Mouse (Mus musculus): ENCODE measurements around the gene Nol3. TPM values are rescaled to one million over a fixed set of nuclear protein-coding genes. Genes with fewer than 3 reads are reported as not detected.
A peak's percentile ranks its signal among the peaks of the same experiment; 100 is the strongest.

Nol3 gene
- polyA plus RNA-seq, 1 experiment from 2014 or later: 1.4 TPM

DNA sequence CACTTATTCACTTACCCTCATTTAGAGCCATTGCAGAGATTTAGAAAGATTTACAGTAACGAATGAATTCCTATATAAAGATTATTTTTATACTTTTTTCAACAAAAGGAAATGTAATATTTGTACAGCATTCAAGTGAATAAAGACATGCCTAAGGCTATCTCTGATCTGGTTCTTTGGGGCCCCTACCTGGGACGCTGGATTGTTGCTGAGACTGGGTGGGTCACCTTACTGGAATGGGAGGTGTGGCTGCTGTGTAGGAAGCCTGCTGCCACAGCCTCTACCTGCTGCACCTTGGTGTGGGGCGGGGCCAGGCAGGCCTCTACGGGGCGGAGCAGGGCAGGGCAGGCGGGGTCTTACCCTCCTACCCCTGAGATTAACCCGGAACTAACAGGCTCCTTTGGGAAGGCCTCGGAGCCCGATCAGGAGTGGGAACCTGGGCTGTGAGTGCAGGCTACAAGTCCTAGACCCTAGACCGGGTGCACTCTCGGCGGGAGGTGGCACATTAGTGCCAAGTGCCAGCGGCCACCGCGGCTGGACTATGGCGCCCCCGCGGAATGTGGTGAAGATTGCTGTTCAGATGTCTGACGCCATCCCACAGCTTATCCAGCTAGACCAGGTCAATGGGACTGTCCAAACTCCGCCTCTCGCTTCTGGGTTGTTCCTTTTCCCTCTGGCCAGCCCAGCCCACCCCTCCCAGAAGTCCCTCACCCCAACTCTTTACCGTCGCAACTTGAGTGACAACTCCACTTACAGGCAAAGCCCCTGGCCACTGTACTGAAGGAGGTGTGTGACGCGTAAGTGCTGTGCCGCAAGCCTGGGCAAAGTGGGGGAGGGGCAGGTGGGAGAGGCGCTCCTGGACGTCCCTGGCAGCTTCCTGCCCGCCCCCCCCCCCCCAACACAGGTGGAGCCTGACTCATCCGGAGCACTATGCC lies 29.5 kb downstream of the Nol3 start, which contains the start of gene Elmo3:
Elmo3 (plus strand) TSS at position 391 of the 935 bp plus-strand sequence.
- Histone ChIP-seq H3K9me3 (no peaks in the 10 kb centered on the region), H3K27ac (peak within 1 kb of the TSS; percentile 89), H3K4me2 (peak within 1 kb of the TSS; percentile 74), H3K9ac (peak within 1 kb of the TSS; percentile 10; the same call in 1 of the 2 replicates), H3K36me3 (peaks cover 31% of the 10 kb centered on the region), H3K4me1 (peaks cover 17% of the 10 kb centered on the region), H3K4me3 (replicated peaks) (peak within 1 kb of the TSS; percentile 43), H3K27me3 (replicated peaks) (no peaks in the 10 kb centered on the region)
- 5% methylated on average over 29 of the region's 30 CpGs for WGBS
- ATAC-seq (ENCODE audit: insufficient read depth, low FRiP score, low read depth): peak; percentile 93

DNA sequence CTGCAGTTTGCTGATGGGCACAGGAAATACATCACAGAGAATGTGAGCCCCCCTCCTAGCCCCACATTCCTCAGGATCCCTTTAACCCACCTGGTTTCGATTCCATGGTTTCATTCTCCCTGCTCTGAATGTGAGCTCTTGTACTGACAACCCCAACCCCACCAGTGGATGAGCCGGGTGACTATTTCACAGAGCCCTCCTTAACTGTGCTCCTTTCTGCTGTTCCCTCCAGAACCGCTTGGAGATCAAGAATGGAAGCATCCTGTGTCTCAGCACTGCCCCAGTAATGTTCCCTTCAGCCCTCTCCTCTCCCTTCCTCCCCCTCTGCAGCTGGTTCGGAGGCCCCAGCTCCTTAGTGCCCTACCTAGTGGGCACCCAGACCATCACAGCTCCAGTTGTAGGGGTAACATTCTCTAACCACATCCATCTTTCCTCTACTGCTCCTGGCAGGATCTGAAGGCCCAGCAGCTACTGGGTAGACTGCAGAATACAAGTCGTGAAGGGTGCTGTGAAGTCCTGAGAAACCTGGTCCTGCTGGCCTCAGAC lies 30.3 kb downstream of the Nol3 start:
- H3K4me3 ChIP-seq (replicated peaks): peak overlapping the region; percentile 43
- peaks cover 17% of the 10 kb centered on the region for H3K4me1 ChIP-seq
- WGBS: 35% methylated on average over 5 of the region's 5 CpGs
- no peak for ATAC-seq (ENCODE audit: insufficient read depth, low FRiP score, low read depth)
- no peaks in the 10 kb centered on the region for H3K27me3 ChIP-seq (replicated peaks)
- peaks cover 25% of the 10 kb centered on the region for H3K36me3 ChIP-seq
- no peaks in the 10 kb centered on the region for H3K9me3 ChIP-seq
- peak overlapping the region; percentile 89; the same call in 1 of the 2 replicates for H3K27ac ChIP-seq
- H3K9ac ChIP-seq: no peak overlapping the region
- H3K4me2 ChIP-seq: peak overlapping the region; percentile 74

GRCm38 (mm10) chr8:105307670-105308069 lies 31.7 kb downstream of the Nol3 start:
- no peak overlapping the region for H3K4me3 ChIP-seq (replicated peaks)
- H3K4me1 ChIP-seq: peaks cover 17% of the 10 kb centered on the region
- 94% methylated on average over 13 of the region's 13 CpGs for WGBS
- H3K9ac ChIP-seq: no peak overlapping the region
- no peak for ATAC-seq (ENCODE audit: insufficient read depth, low FRiP score, low read depth)
- H3K27ac ChIP-seq: no peak overlapping the region
- H3K9me3 ChIP-seq: no peaks in the 10 kb centered on the region
- no peak overlapping the region for H3K4me2 ChIP-seq
- H3K27me3 ChIP-seq (replicated peaks): no peaks in the 10 kb centered on the region
- H3K36me3 ChIP-seq: peaks cover 32% of the 10 kb centered on the region

DNA sequence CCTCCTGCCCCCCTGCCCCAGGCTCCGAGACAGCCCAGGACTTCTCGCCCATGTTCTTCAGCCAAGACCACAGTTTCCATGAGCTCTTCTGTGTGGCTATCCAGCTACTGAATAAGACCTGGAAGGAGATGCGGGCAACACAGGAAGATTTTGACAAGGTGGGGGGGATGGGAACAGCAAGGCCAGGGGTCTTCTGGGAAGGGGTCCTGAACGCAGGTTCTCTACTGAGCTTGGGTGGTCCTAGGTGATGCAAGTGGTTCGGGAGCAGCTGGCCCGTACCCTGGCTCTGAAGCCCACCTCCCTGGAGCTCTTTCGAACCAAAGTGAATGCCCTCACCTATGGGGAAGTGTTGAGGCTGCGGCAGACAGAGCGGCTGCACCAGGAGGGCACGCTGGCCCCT lies 32.5 kb downstream of the Nol3 start:
- H3K27ac ChIP-seq: no peak overlapping the region
- H3K9me3 ChIP-seq: no peaks in the 10 kb centered on the region
- H3K36me3 ChIP-seq: peaks cover 34% of the 10 kb centered on the region
- H3K4me2 ChIP-seq: no peak overlapping the region
- WGBS: 91% methylated on average over 10 of the region's 10 CpGs
- peaks cover 17% of the 10 kb centered on the region for H3K4me1 ChIP-seq
- ATAC-seq (ENCODE audit: insufficient read depth, low FRiP score, low read depth): no peak
- H3K4me3 ChIP-seq (replicated peaks): no peak overlapping the region
- no peak overlapping the region for H3K9ac ChIP-seq
- no peaks in the 10 kb centered on the region for H3K27me3 ChIP-seq (replicated peaks)

DNA sequence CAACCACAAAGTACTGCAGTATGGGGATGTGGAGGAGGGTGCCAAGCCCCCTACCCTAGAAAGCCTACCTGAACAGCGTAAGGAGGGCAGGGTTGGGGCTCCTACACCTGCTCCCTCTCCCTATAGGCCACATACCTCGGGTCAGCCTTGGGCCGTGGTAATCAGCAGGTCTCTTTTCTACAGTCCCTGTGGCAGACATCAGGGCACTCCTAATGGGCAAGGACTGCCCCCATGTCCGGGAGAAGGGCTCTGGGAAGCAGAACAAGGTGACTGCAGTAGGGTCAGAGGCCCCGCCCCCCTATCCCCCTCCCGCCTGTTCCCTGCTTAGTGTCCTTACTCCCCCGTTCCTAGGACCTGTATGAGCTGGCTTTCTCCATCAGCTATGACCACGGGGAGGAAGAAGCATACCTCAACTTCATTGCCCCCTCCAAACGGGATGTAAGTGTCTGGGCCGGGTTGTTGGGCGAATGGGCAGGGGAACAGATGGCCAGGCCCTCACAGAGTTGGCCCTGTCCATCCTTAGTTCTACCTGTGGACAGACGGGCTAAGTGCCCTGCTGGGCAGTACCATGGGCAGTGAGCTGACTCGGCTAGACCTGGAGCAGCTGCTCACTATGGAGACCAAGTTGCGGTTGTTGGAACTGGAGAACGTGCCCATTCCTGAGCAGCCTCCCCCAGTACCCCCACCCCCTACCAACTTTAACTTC lies 33.4 kb downstream of the Nol3 start:
- H3K4me3 ChIP-seq (replicated peaks): no peak overlapping the region
- peaks cover 14% of the 10 kb centered on the region for H3K4me1 ChIP-seq
- no peaks in the 10 kb centered on the region for H3K27me3 ChIP-seq (replicated peaks)
- H3K36me3 ChIP-seq: peaks cover 35% of the 10 kb centered on the region
- H3K9ac ChIP-seq: no peak overlapping the region
- no peak for ATAC-seq (ENCODE audit: insufficient read depth, low FRiP score, low read depth)
- no peak overlapping the region for H3K27ac ChIP-seq
- 83% methylated on average over 15 of the region's 15 CpGs for WGBS
- no peak overlapping the region for H3K4me2 ChIP-seq
- no peaks in the 10 kb centered on the region for H3K9me3 ChIP-seq

DNA sequence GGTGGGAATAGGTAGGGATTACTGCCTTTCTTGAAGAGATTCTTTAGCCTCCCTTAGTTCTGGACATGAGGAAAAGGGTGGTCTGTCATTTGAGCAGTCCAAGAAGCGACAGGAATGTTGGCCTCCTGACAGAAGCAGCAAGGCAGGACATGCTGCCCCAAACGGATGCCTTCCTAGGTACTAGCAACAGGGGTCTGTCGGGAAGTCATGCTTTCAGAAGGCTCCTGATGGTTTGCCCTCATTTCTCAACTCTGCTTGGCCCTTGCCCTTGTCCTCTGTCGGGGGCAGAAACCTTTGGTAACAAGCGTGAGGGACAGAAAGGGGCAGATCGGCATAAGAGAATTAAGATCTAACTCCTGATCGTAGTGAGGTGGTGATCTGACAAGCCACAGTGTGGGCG lies 34.2 kb downstream of the Nol3 start:
- no peak overlapping the region for H3K27ac ChIP-seq
- H3K27me3 ChIP-seq (replicated peaks): no peaks in the 10 kb centered on the region
- 83% methylated on average over 8 of the region's 8 CpGs for WGBS
- H3K4me2 ChIP-seq: no peak overlapping the region
- H3K36me3 ChIP-seq: peaks cover 41% of the 10 kb centered on the region
- no peaks in the 10 kb centered on the region for H3K9me3 ChIP-seq
- no peak for ATAC-seq (ENCODE audit: insufficient read depth, low FRiP score, low read depth)
- no peak overlapping the region for H3K9ac ChIP-seq
- peaks cover 7% of the 10 kb centered on the region; the same call in 1 of the 2 replicates for H3K4me1 ChIP-seq
- no peak overlapping the region for H3K4me3 ChIP-seq (replicated peaks)

GRCm38 (mm10) chr8:105311718-105312117 lies 35.8 kb downstream of the Nol3 start:
- no peak for ATAC-seq (ENCODE audit: insufficient read depth, low FRiP score, low read depth)
- Histone ChIP-seq H3K9ac (no peak overlapping the region), H3K27me3 (replicated peaks) (no peaks in the 10 kb centered on the region), H3K4me2 (no peak overlapping the region), H3K9me3 (no peaks in the 10 kb centered on the region), H3K27ac (no peak overlapping the region), H3K4me1 (no peaks in the 10 kb centered on the region), H3K36me3 (peaks cover 47% of the 10 kb centered on the region), H3K4me3 (replicated peaks) (no peak overlapping the region)
- WGBS: 80% methylated on average over 1 of the region's 1 CpGs

DNA sequence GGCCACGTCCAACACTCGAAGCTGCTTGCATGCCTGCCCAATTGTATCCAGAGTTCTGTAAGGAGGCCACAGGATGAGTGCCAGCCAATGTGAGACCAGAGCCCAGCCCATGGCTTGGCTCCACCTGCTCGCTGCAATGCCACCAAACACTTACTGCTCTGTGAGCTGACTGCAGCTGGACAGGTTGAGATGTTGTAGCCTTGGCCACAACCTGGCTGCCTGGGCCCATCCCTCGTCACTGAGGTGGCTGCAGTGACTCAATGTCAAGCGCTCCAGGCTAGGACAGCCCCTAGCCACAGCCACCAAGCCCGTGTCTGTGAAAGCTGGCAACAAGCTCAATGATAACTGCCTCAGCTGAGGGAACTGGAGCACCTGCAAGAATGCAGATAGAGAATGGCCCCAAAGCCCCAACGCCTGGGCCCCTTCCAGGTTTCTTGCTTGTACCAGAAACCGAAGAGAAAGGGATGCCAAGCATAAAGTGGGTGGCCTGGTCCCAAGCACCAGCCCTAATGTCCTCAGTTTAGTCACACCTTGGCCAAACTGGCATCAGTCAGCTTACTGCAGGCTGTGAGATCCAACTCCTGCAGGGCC lies 37.0 kb downstream of the Nol3 start:
- 84% methylated on average over 8 of the region's 8 CpGs for WGBS
- Histone ChIP-seq H3K36me3 (peaks cover 44% of the 10 kb centered on the region), H3K9me3 (no peaks in the 10 kb centered on the region), H3K4me1 (no peaks in the 10 kb centered on the region), H3K4me2 (no peak overlapping the region), H3K4me3 (replicated peaks) (no peak overlapping the region), H3K9ac (no peak overlapping the region), H3K27ac (no peak overlapping the region), H3K27me3 (replicated peaks) (no peaks in the 10 kb centered on the region)
- ATAC-seq (ENCODE audit: insufficient read depth, low FRiP score, low read depth): peak; percentile 27; the same call in 1 of the 2 replicates

DNA sequence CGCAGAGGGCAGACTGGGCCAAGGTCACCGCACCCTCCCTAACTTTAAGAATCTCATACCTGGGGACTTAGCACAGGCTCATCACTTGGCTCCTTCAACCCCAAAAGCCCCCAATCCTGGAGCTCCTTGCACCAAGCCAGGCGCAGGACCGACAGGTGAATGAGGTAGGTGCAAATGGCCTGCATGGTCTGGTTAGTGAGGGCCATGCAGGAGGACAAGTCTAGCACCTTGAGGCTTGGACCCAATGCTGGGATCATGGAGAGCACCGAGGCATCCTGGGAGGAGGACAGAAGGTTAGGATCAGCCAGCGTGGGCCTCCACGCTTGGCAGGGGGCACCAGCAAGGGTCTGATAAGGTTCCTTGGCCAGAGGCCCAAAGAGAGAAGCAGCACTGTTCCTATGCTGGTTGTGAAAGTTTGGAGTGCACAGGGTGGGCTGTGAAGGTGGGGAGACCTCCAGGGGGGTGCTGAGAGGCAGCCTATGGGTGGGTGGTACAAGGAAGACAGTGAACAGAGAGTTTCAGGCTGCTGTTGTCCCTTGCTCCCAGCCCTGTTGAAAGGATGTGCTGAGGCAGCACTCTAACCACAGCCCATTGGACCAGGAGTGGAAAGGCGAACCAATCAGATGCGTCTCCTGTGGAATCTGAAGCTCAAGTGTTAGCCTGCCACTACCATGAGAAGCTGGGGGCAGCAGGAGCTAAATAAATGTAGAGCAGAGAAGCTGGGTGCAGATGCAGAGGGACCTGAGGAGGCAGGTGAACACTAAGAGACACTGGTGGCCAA lies 37.9 kb downstream of the Nol3 start:
- Histone ChIP-seq H3K4me2 (no peak overlapping the region), H3K27me3 (replicated peaks) (no peaks in the 10 kb centered on the region), H3K36me3 (peaks cover 42% of the 10 kb centered on the region), H3K9me3 (no peaks in the 10 kb centered on the region), H3K4me1 (no peaks in the 10 kb centered on the region), H3K27ac (no peak overlapping the region), H3K4me3 (replicated peaks) (no peak overlapping the region), H3K9ac (no peak overlapping the region)
- ATAC-seq (ENCODE audit: insufficient read depth, low FRiP score, low read depth): no peak
- WGBS: 79% methylated on average over 9 of the region's 9 CpGs

- no peak overlapping the region for H3K27ac ChIP-seq
- 90% methylated on average over 18 of the region's 18 CpGs for WGBS
- H3K36me3 ChIP-seq: peaks cover 48% of the 10 kb centered on the region
- no peak overlapping the region for H3K4me3 ChIP-seq (replicated peaks)
- H3K4me1 ChIP-seq: no peaks in the 10 kb centered on the region
- no peak for ATAC-seq (ENCODE audit: insufficient read depth, low FRiP score, low read depth)
- no peak overlapping the region for H3K4me2 ChIP-seq
- no peak overlapping the region for H3K9ac ChIP-seq
- H3K27me3 ChIP-seq (replicated peaks): no peaks in the 10 kb centered on the region
- H3K9me3 ChIP-seq: no peaks in the 10 kb centered on the region
These were observed 39.3 kb downstream of the Nol3 start for GRCm38 (mm10) chr8:105315073-105315769.

GRCm38 (mm10) chr8:105317941-105318340 lies 42.0 kb downstream of the Nol3 start:
- no peak overlapping the region for H3K4me2 ChIP-seq
- H3K9ac ChIP-seq: no peak overlapping the region
- H3K27ac ChIP-seq: no peak overlapping the region
- no peaks in the 10 kb centered on the region for H3K27me3 ChIP-seq (replicated peaks)
- no peaks in the 10 kb centered on the region for H3K4me1 ChIP-seq
- H3K9me3 ChIP-seq: no peaks in the 10 kb centered on the region
- ATAC-seq (ENCODE audit: insufficient read depth, low FRiP score, low read depth): no peak
- 78% methylated on average over 4 of the region's 4 CpGs for WGBS
- peaks cover 33% of the 10 kb centered on the region for H3K36me3 ChIP-seq
- no peak overlapping the region for H3K4me3 ChIP-seq (replicated peaks)

Measured in stomach, embryonic 15.5 days (tissue).